Mouse (Mus musculus) E14TG2a.4 (cell line): Measurements from ENCODE around the gene Add1.
"Not testable (repeated sequence)": the region's sequence is repeated elsewhere in the genome, so short reads cannot be mapped to it uniquely, and the experiment has no call there.

Experiments
- H3K27me3 ChIP-seq: 2 replicates; pipeline ENCODE4 v1.6.1; 2014; ENCODE audit warnings: low read length, control low read depth; ENCODE audit not compliant: insufficient read depth
- H3K36me3 ChIP-seq: 2 replicates; pipeline ENCODE4 v1.6.1; 2014; ENCODE audit warnings: low read length, control low read depth; ENCODE audit not compliant: insufficient read depth
- H3K4me1 ChIP-seq: replicated peaks from 2 replicates; pipeline ENCODE4 v1.6.1; 2014; ENCODE audit warnings: low read depth, low read length, control low read depth
- H3K4me3 ChIP-seq: replicated peaks from 2 replicates; pipeline ENCODE4 v1.5.1; 2014; ENCODE audit warnings: mild to moderate bottlenecking, low read length
- H3K9me3 ChIP-seq: 2 replicates; pipeline ENCODE4 v1.6.1; 2014; ENCODE audit warnings: low read length, control low read depth
- CTCF ChIP-seq: conservative IDR thresholded peaks from 2 replicates; pipeline ENCODE4 v1.5.1; 2014; ENCODE audit warnings: low read length
- NANOG ChIP-seq: IDR thresholded peaks from 2 replicates; pipeline ENCODE4 v1.6.1; 2014; ENCODE audit warnings: borderline replicate concordance, low read length, mixed read lengths
- POU5F1 ChIP-seq: IDR thresholded peaks from 2 replicates; pipeline ENCODE4 v1.6.1; 2014; ENCODE audit warnings: low read length, borderline replicate concordance

The Add1 gene

GRCm38 (mm10) chr5:34590059-34590458, 16.6 kb downstream of the Add1 start:
- TF ChIP-seq CTCF (no peak), POU5F1 (no peak), NANOG (peak; percentile 74; the same call in 1 of the 2 replicates)
- Histone ChIP-seq H3K27me3 (no peaks in the 10 kb centered on the region), H3K4me1 (peaks cover 77% of the 10 kb centered on the region), H3K4me3 (no peak overlapping the region; the same call in 1 of the 2 replicates), H3K9me3 (no peaks in the 10 kb centered on the region), H3K36me3 (no peaks in the 10 kb centered on the region)

- Histone ChIP-seq H3K4me1 (peaks cover 83% of the 10 kb centered on the region), H3K36me3 (no peaks in the 10 kb centered on the region), H3K27me3 (no peaks in the 10 kb centered on the region), H3K9me3 (no peaks in the 10 kb centered on the region), H3K4me3 (no peak overlapping the region)
- TF ChIP-seq POU5F1 (no peak), NANOG (no peak), CTCF (no peak)
Measured at GRCm38 (mm10) chr5:34590702-34591101, 17.2 kb downstream of the Add1 start.

GRCm38 (mm10) chr5:34591388-34592004, 18.0 kb downstream of the Add1 start:
- no peak overlapping the region for H3K4me3 ChIP-seq
- peaks cover 91% of the 10 kb centered on the region for H3K4me1 ChIP-seq
- no peaks in the 10 kb centered on the region for H3K27me3 ChIP-seq
- no peaks in the 10 kb centered on the region for H3K9me3 ChIP-seq
- no peaks in the 10 kb centered on the region for H3K36me3 ChIP-seq
- TF ChIP-seq POU5F1, result no peak
- peak; percentile 54; the same call in 1 of the 2 replicates for TF ChIP-seq NANOG

- not testable (repeated sequence) for H3K36me3 ChIP-seq, H3K27me3 ChIP-seq, H3K4me3 ChIP-seq, H3K9me3 ChIP-seq
- H3K4me1 ChIP-seq, result peaks cover 97% of the 10 kb centered on the region
Measured at GRCm38 (mm10) chr5:34592224-34592623, 18.8 kb downstream of the Add1 start.

DNA sequence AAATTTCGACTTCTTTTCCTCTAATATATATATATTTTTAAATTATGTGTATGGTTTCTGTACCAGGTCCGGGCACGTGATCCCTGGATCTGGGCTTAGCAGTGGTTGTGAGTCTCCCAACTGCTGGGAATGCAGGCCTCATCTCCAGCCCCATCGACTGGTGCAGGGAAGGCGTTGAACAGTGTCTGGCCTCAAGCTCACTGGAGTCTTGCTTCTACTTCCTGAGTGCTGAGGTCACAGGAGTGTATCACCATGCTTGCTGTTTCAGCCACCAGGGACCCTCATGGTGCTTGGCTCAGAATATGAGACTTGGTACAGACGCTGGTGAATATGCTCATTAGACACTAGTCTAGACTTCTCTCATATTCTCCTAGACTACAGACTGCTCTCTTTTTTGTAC, 19.2 kb downstream of the Add1 start:
- Histone ChIP-seq H3K4me1 (peaks cover 97% of the 10 kb centered on the region), H3K9me3 (no peaks in the 10 kb centered on the region), H3K36me3 (0 out of 2 replicates have a peak, but pooled peaks cover 1% of the 10 kb centered on the region), H3K27me3 (no peaks in the 10 kb centered on the region), H3K4me3 (no peak overlapping the region)
- no peak for TF ChIP-seq NANOG
- no peak for TF ChIP-seq CTCF
- no peak for TF ChIP-seq POU5F1

GRCm38 (mm10) chr5:34593202-34593727, 19.8 kb downstream of the Add1 start:
- Histone ChIP-seq H3K4me3 (no peak overlapping the region), H3K36me3 (0 out of 2 replicates have a peak, but pooled peaks cover 5% of the 10 kb centered on the region), H3K27me3 (no peaks in the 10 kb centered on the region), H3K9me3 (no peaks in the 10 kb centered on the region), H3K4me1 (peaks cover 97% of the 10 kb centered on the region)
- TF ChIP-seq NANOG, result peak; percentile 87
- no peak for TF ChIP-seq CTCF
- TF ChIP-seq POU5F1, result no peak

- no peaks in the 10 kb centered on the region for H3K9me3 ChIP-seq
- no peak overlapping the region for H3K4me3 ChIP-seq
- peaks cover under 1% of the 10 kb centered on the region; the same call in 1 of the 2 replicates for H3K4me1 ChIP-seq
- TF ChIP-seq POU5F1 (no peak), NANOG (no peak), CTCF (no peak)
- no peaks in the 10 kb centered on the region for H3K27me3 ChIP-seq
- peaks cover 56% of the 10 kb centered on the region for H3K36me3 ChIP-seq
Measured at GRCm38 (mm10) chr5:34604576-34604975, 31.1 kb downstream of the Add1 start.

DNA sequence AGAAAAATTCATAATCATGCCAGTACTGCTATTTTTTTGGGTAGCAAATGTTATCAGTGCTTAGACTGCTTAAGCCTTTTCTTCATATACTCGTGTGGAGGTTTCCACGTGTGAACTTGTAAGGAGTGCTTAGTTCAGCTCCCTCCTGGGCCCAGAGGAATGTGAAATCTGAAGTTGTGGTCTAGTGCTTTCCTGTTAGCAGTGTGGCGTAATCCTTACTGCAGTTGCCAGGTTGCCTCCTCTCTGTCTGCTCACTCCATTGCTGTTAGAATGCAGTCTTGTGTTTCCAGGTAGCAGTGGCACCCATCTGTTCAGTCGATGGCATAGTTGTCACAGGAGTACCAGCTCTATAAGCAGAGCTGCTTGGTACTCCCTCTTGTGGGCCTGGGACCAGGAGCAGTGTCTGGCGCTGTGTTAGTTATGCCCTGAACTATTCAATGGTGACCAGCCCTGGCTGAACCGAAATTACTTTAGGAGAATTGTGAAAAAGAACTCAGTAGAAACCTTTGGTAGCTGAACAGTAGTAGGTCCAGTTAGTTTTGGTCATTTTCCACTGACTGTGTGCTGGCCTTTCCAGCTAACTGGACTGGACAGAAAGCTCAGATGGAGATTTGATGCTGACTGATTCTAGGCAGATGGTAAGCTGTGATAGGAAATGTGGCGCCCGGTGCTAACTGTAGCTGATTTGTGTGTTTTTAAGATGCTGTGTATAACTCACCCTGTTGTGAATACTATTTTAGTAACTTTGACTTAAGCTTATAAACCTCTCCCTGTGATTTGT, 33.8 kb downstream of the Add1 start:
- H3K27me3 ChIP-seq, result no peaks in the 10 kb centered on the region

DNA sequence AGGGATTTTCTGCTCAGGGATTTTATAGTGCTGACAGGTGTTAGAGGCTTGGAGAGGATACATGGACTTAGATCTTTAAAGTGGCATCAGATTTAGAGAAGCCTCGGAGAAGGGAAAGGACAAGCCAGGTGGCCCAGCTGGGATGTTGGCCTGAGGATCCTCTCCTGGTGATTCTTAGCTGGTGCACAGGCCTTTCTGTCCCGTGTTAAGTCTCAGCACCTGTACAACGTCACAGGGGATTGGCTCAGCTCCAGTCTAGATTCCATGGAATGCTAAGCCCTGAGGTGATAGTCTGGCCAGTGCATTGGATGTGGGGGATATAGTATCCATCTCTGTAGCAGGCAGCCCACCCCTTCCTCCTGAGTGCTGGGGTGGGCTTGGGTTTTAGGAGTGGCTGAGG, 34.8 kb downstream of the Add1 start:
- H3K4me1 ChIP-seq, result no peaks in the 10 kb centered on the region
- no peaks in the 10 kb centered on the region for H3K9me3 ChIP-seq
- no peak overlapping the region for H3K4me3 ChIP-seq
- TF ChIP-seq POU5F1 (no peak), NANOG (no peak), CTCF (no peak)
- peaks cover 56% of the 10 kb centered on the region for H3K36me3 ChIP-seq
- H3K27me3 ChIP-seq, result no peaks in the 10 kb centered on the region

More for the DNA sequence above, 33.8 kb downstream of the Add1 start:
- Histone ChIP-seq H3K4me1 (no peaks in the 10 kb centered on the region), H3K4me3 (no peak overlapping the region), H3K36me3 (peaks cover 60% of the 10 kb centered on the region), H3K9me3 (no peaks in the 10 kb centered on the region)
- TF ChIP-seq CTCF (no peak), POU5F1 (no peak), NANOG (no peak)
